Mouse (Mus musculus) spleen, embryonic (tissue): ENCODE measurements around the gene Ccdc115.
"Not testable (repeated sequence)": the region's sequence is repeated elsewhere in the genome, so short reads cannot be mapped to it uniquely, and the experiment has no call there.

Experiments used
- CTCF ChIA-PET: fragments of 350-600 bp; sonication (Branson Sonifier 250); formaldehyde crosslinking; loops from one replicate; lab custom pipeline; 2022; lab: Charles Lee

The Ccdc115 gene

DNA sequence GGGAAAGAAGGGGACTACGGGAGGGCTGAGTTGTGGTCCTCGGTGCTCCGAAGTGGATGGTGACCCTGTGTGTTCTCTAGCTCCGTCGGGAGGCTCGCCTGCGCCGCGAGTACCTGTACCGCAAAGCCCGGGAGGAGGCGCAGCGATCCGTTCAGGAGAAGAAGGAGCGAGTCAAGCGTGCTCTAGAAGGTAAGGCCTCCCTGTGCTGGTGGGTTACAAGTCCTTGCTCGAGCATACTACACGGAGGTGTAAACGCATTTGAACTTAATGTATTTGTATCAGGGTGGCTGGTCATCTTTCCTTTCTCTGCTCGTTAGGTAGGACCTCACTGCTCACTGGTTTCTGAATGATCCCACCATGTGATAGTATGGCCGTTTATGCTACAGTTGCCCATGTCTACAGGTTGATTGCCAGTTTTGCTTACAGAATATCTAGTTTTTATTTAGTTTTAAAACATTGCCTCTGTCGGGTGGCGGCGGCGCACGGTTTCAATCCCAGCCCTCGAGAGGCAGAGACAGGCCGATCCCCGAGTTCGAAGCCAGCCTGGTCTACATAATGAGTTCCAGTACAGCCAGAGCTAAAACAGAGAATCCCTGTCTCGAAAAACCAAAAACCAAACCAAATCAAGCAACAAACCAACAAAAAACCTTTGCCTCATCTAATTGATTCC lies 624 bp upstream of the Ccdc115 start:
- CTCF ChIA-PET = no interaction called here

GRCm38 (mm10) chr1:34438381-34439051 lies 956 bp downstream of the Ccdc115 start:
- CTCF ChIA-PET = interaction anchor here (0.6 kb wide), 3 partner anchors 25 to 391 kb away, joined by 3 to 8 read pairs (median 3); no protein-coding TSS in a partner anchor

DNA sequence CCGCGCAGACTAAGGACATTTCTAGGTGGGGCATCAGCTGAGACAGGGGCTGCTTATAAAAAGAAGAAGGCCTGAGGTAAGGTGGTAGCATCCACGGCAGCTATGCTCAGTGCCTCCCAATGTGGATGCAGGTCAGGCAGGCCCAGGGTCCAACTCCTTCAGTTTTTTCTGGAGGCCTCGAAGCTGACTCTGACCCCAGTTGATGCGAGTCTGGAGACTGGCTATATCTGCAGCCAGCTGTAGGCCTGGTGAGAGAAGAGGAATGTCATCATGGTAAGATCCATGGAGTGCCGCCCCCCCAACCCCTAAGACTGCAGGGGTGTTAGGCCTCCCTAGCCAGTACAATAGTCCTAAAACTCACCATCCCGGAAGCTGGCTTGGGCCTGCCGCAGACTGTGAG lies 2.1 kb downstream of the Ccdc115 start:
- CTCF ChIA-PET = not testable (repeated sequence)

DNA sequence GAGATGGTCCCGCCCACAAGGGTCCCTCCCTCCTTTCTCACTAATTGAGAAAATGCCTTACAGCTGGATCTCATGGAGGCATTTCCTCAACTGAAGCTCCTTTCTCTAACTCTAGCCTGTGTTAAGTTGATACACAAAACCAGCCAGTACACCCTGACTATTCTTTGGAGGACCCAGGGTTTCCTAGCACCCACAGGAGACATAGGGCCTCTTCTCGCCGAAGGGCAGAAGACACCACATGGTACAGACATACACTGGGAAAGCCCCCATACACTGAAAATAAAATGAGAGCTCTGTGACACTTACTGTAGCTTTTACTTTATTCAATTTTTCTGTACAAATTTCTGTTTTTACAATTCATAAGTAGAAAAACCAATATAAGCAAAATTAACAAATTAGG lies 3.1 kb downstream of the Ccdc115 start:
- CTCF ChIA-PET = interaction anchor here (1.1 kb wide), 1 partner anchor 20 kb away, joined by 3 read pairs; no protein-coding TSS in a partner anchor

DNA sequence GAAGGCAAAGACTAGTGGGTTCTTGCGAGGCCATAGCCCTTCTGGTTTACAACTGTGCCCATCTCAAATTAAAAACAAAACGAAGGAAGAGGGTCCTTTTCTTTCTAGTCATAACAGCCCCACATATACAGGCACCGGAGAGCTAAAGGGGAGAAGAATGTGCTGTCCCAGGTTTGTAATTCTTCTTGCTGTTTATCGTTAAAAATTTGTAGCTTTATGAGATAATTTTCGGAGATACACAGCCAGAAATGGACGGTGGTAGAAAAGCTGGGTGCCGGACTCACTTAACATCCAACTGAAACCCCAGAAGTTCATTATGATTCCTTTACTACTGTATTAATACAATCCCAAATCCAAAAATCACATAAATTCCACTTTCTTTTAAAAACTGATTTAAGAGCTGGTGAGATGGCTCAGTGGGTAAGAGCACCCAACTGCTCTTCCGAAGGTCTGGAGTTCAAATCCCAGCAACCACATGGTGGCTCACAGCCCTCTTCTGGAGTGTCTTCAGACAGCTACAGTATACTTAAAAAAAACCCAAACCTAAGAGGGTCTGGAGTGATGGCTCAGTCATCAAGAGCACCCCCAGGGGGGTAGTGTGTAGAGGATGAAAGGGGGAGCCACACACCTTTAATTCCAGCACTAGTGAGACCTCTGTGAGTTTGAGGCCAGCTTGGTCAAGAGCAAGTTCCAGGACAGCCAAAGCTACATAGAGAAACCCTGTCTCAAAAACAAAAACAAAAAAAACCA lies 3.9 kb downstream of the Ccdc115 start:
- CTCF ChIA-PET = interaction anchor here (1.1 kb wide), 1 partner anchor 21 kb away, joined by 3 read pairs; no protein-coding TSS in a partner anchor

DNA sequence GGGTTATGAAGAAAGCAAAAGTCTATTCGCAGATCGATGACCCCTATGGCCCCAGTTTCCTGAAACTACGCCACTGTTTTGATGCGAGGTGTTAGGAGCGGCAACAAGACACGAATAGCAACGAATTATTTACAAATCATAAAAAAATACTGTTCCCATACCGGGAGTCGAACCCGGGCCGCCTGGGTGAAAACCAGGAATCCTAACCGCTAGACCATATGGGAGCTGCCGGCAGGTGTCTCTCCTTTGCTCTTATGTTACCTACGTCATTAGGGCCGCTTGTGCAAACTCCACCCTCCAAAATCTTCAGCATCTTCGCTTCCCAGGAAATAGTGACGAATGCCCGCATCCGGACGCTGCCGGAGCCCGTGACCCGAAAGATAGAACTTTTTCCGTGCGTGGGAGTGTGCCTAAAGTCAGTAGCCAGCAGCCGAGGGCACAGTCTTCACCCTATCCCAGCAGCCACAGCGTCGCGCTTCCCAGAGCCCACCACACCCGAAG lies 4.8 kb downstream of the Ccdc115 start:
- CTCF ChIA-PET = interaction anchor here (0.5 kb wide), 2 partner anchors 24 to 1330 kb away, joined by 3 to 14 read pairs; no protein-coding TSS in a partner anchor

- CTCF ChIA-PET = interaction anchor here (0.5 to 0.7 kb wide), 3 partner anchors 25 to 1329 kb away, joined by 3 to 14 read pairs (median 5); no protein-coding TSS in a partner anchor
These were observed 5.5 kb downstream of the Ccdc115 start for GRCm38 (mm10) chr1:34433891-34434521.

DNA sequence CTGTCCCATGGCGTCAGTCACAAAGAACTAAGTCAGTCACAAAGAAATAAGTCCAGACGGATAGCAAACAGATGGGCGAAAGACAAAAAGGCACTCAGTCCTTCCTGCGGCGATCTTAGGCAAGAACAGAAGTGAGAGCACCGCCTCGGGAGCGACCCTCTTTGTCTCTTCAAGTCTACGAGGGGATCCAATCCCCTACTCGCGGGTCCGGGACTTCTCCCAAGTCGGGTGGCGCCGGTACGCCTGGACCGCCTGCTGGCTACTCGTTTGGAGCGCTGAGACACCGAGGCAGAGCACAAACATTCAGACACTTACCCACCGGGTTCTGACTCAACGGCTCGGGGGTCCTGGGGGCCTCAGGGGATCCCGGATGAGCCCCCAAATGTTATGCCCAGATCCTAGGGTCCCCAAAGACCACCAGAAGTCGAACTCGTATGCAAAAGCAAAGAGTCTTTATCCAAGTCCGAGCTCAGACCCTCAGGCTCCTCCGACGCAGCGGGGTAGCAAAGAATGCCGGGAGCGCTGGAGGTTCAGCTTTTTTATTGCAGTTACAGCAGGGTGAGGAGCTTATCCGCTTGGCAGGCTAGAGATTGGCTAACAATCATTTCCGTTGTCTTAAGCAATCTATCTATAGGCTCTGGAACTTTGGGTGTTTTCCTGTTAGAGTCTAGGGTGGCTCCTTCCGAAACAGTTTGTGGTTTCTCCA lies 6.5 kb downstream of the Ccdc115 start:
- CTCF ChIA-PET = no interaction called here

DNA sequence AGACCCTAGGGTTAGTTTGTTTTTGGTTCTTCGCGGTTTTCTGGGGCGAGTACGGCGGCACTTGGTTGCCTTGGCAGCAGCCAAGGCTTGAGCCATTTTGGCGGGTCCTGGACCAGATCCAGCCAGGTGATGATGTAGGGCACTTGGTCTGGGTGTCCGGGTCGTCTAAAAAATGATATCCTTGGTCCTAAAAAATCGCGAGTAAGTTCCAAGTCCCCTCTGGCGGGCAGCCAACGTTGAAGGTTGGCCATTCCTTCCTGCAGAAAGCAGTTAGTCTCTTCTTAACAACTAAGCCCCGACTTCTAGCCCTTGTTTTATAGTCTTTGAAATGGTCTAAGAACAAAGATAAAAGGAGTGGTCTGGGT lies 7.1 kb downstream of the Ccdc115 start:
- CTCF ChIA-PET = no interaction called here

GRCm38 (mm10) chr1:34431431-34431830 lies 8.0 kb downstream of the Ccdc115 start:
- CTCF ChIA-PET = no interaction called here

DNA sequence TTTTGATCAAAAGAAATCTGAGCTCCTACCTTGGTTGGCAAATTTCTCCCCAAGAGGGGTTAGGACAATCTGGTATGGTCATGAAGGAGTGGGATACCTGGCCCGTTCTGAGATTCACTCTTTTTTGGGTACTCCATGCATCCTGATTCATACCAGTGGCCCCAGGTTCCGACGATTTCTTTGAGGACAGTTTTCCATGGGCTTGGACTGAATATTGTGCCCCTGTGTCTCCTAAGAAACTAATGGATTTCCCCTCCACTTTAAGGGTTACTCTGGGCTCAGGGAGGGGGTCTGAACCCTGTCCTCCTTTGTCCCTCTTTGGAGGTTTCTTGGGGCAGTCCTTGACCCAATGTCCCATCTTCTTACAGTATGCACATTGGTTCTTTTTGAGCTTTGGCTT lies 8.5 kb downstream of the Ccdc115 start:
- CTCF ChIA-PET = no interaction called here

DNA sequence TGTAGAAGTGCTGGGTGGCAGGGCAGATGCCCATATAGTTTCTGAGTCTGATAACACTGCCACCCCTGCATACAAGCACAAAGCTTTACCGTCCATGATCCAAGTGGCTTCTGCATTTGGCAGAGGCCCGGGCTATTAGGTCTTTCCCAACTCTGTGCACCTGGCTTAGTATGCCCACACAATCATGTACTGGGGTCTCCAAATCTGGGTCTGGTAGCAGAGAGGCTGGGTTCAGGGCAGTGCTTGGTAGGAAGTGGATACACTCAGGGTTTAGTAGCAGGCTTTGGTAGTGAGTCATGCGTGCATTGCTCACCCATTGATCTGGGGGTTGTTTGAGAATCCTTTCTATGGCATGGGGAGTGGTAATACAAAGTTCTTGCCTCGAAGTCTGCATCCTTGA lies 10.2 kb downstream of the Ccdc115 start:
- CTCF ChIA-PET = no interaction called here

DNA sequence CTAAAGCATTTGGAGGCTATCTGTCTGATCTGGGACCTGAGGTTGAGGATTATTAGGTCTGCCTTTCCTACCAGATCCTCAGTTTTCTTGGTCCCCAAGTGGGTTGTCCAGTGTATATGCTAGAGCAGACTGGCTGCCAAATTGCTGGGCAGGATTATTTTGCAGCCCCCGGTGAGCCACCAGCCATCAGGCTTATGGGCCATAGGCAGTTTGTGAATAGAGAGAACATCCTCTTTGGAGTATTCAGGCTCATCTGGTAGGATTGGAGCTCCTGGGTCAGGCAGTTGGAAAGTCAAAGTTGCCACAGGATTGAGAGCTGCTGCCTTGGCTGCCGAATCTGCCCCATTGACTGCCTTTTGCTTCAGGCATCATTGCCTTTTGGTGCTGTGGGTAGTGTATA lies 11.0 kb downstream of the Ccdc115 start:
- CTCF ChIA-PET = no interaction called here

- CTCF ChIA-PET = no interaction called here
These were observed 40.1 kb downstream of the Ccdc115 start for GRCm38 (mm10) chr1:34399182-34399953.

GRCm38 (mm10) chr1:34396321-34396720 lies 43.2 kb downstream of the Ccdc115 start:
- CTCF ChIA-PET = no interaction called here

- CTCF ChIA-PET = no interaction called here
These were observed 50.1 kb downstream of the Ccdc115 start for GRCm38 (mm10) chr1:34389234-34389891.

GRCm38 (mm10) chr1:34388849-34389233 lies 50.6 kb downstream of the Ccdc115 start:
- CTCF ChIA-PET = no interaction called here

- CTCF ChIA-PET = no interaction called here
These were observed 51.8 kb downstream of the Ccdc115 start for GRCm38 (mm10) chr1:34387346-34388327.
